Mouse (Mus musculus) midbrain, embryonic 16.5 days (tissue): Measurements from ENCODE around the gene Nlgn2. TPM values are rescaled to one million over a fixed set of nuclear protein-coding genes. Genes with fewer than 3 reads are reported as not detected.

Experiments
- ATAC-seq: fragments of 200-750 bp; cut with Nextera tagmentation; 2 replicates; pipeline ENCODE4 v1.8.0; 2017; ENCODE audit warnings: moderate TSS enrichment
- H3K27ac ChIP-seq: fragments of 300-500 bp; sonication (generic); 2 replicates; pipeline ENCODE4 v1.5.1; 2014; ENCODE audit warnings: mild to moderate bottlenecking, low read length, mixed read lengths
- H3K27me3 ChIP-seq: fragments of 300-500 bp; sonication (generic); 2 replicates; pipeline ENCODE4 v1.6.1; 2014; ENCODE audit warnings: low read depth, low read length, mixed read lengths; ENCODE audit not compliant: control insufficient read depth, insufficient read depth
- H3K36me3 ChIP-seq: fragments of 300-500 bp; sonication (generic); 2 replicates; pipeline ENCODE4 v1.6.1; 2014; ENCODE audit warnings: mild to moderate bottlenecking, low read length, moderate library complexity, mixed read lengths; ENCODE audit not compliant: control insufficient read depth, insufficient read depth
- H3K4me1 ChIP-seq: fragments of 300-500 bp; sonication (generic); 2 replicates; pipeline ENCODE4 v1.6.1; 2014; ENCODE audit warnings: mild to moderate bottlenecking, low read length, mixed read lengths; ENCODE audit not compliant: control insufficient read depth, insufficient read depth
- H3K4me2 ChIP-seq: fragments of 300-500 bp; sonication (generic); 2 replicates; pipeline ENCODE4 v1.6.1; 2014; ENCODE audit warnings: mild to moderate bottlenecking, low read length, mixed read lengths
- H3K4me3 ChIP-seq: fragments of 300-500 bp; sonication (generic); 2 replicates; pipeline ENCODE4 v1.5.1; 2014; ENCODE audit warnings: low read depth, mild to moderate bottlenecking, low read length, moderate library complexity, mixed read lengths
- H3K9ac ChIP-seq: fragments of 300-500 bp; sonication (generic); 2 replicates; pipeline ENCODE4 v1.6.1; 2014; ENCODE audit warnings: low read depth, low read length, mixed read lengths
- H3K9me3 ChIP-seq: fragments of 300-500 bp; sonication (generic); replicated peaks from 2 replicates; pipeline ENCODE4 v1.6.1; 2014; ENCODE audit warnings: mild to moderate bottlenecking, low read length, mixed read lengths; ENCODE audit not compliant: control insufficient read depth, poor library complexity, severe bottlenecking
- WGBS: fragments of 180-500 bp; shearing (Covaris S2); extraction: QIAGEN DNeasy Blood & Tissue Kit; methylation state at CpG from one replicate; pipeline ENCODE4 v1.1.7; 2014; 5-methylcytosine and 5-hydroxymethylcytosine counted together
- polyA plus RNA-seq: library from polyadenylated mRNA; unstranded; fragments of >200 nt; fragmentation: Nextera tagmentation; extraction: Ambion mirVana; gene quantifications from 2 replicates; pipeline ENCODE4 v1.2.1, GENCODE M21; 2015

The Nlgn2 gene
- polyA plus RNA-seq, 1 experiment from 2014 or later, result 21.5 TPM

GRCm38 (mm10) chr11:69822080-69822479, 15.5 kb downstream of the Nlgn2 start, which contains the start of gene Spem1:
Gene Spem1 (minus strand): TSS chr11:69822180.
- no peak for ATAC-seq
- no peaks in the 10 kb centered on the region; the same call in 1 of the 2 replicates for H3K9me3 ChIP-seq
- 86% methylated on average over 3 of the region's 3 CpGs for WGBS

GRCm38 (mm10) chr11:69818871-69819270, 18.7 kb downstream of the Nlgn2 start:
- 96% methylated on average over 8 of the region's 8 CpGs for WGBS
- Histone ChIP-seq H3K4me1 (no peaks in the 10 kb centered on the region), H3K27ac (no peak overlapping the region), H3K4me2 (no peak overlapping the region), H3K36me3 (peaks cover under 1% of the 10 kb centered on the region), H3K9me3 (no peaks in the 10 kb centered on the region; the same call in 1 of the 2 replicates), H3K27me3 (no peaks in the 10 kb centered on the region), H3K9ac (no peak overlapping the region), H3K4me3 (no peak overlapping the region)
- no peak for ATAC-seq

More at GRCm38 (mm10) chr11:69822080-69822479, 15.5 kb downstream of the Nlgn2 start, which contains the start of gene Spem1:
- Histone ChIP-seq H3K4me3 (no peak within 1 kb of the TSS), H3K4me2 (no peak within 1 kb of the TSS), H3K4me1 (no peaks in the 10 kb centered on the region), H3K36me3 (peaks cover 25% of the 10 kb centered on the region), H3K27ac (no peak within 1 kb of the TSS), H3K27me3 (no peaks in the 10 kb centered on the region), H3K9ac (no peak within 1 kb of the TSS)

- ATAC-seq, result no peak
- no peak within 1 kb of the TSS for H3K27ac ChIP-seq
- WGBS, result 70% methylated on average over 2 of the region's 2 CpGs
- H3K27me3 ChIP-seq, result no peaks in the 10 kb centered on the region
- H3K9me3 ChIP-seq, result no peaks in the 10 kb centered on the region; the same call in 1 of the 2 replicates
- no peak within 1 kb of the TSS for H3K4me2 ChIP-seq
- H3K36me3 ChIP-seq, result no peaks in the 10 kb centered on the region
- no peak within 1 kb of the TSS for H3K4me3 ChIP-seq
- H3K4me1 ChIP-seq, result no peaks in the 10 kb centered on the region
- no peak within 1 kb of the TSS for H3K9ac ChIP-seq
Observed at GRCm38 (mm10) chr11:69818365-69818764, 19.2 kb downstream of the Nlgn2 start, which contains the start of gene Spem2. Gene Spem2 (minus strand): TSS chr11:69818465.

GRCm38 (mm10) chr11:69816520-69816919, 21.1 kb downstream of the Nlgn2 start:
- no peak overlapping the region for H3K9ac ChIP-seq
- no peak overlapping the region for H3K4me2 ChIP-seq
- no peaks in the 10 kb centered on the region for H3K27me3 ChIP-seq
- H3K36me3 ChIP-seq, result no peaks in the 10 kb centered on the region
- no peak for ATAC-seq
- H3K4me3 ChIP-seq, result no peak overlapping the region
- no peaks in the 10 kb centered on the region for H3K4me1 ChIP-seq
- H3K9me3 ChIP-seq, result no peaks in the 10 kb centered on the region; the same call in 1 of the 2 replicates
- 93% methylated on average over 12 of the region's 12 CpGs for WGBS
- H3K27ac ChIP-seq, result no peak overlapping the region

- ATAC-seq, result no peak
- Histone ChIP-seq H3K27ac (no peak within 1 kb of the TSS), H3K36me3 (no peaks in the 10 kb centered on the region), H3K4me1 (no peaks in the 10 kb centered on the region), H3K27me3 (no peaks in the 10 kb centered on the region), H3K4me2 (no peak within 1 kb of the TSS), H3K4me3 (no peak within 1 kb of the TSS), H3K9ac (no peak within 1 kb of the TSS), H3K9me3 (no peaks in the 10 kb centered on the region; the same call in 1 of the 2 replicates)
- WGBS, result 60% methylated on average over 10 of the region's 10 CpGs
Observed at GRCm38 (mm10) chr11:69815155-69815554, 22.4 kb downstream of the Nlgn2 start, which contains the start of gene Gm39566. Gene Gm39566 (minus strand): TSS chr11:69815298.

GRCm38 (mm10) chr11:69810280-69810679, 27.3 kb downstream of the Nlgn2 start:
- Histone ChIP-seq H3K4me3 (no peak overlapping the region), H3K27ac (no peak overlapping the region), H3K27me3 (peaks cover 9% of the 10 kb centered on the region), H3K9me3 (no peaks in the 10 kb centered on the region), H3K36me3 (no peaks in the 10 kb centered on the region), H3K4me1 (no peaks in the 10 kb centered on the region), H3K4me2 (no peak overlapping the region), H3K9ac (no peak overlapping the region)
- no peak for ATAC-seq

- Histone ChIP-seq H3K27ac (no peak overlapping the region), H3K4me2 (no peak overlapping the region), H3K4me1 (peaks cover 24% of the 10 kb centered on the region), H3K36me3 (no peaks in the 10 kb centered on the region), H3K9ac (no peak overlapping the region), H3K27me3 (peaks cover 16% of the 10 kb centered on the region), H3K9me3 (no peaks in the 10 kb centered on the region), H3K4me3 (no peak overlapping the region)
- ATAC-seq, result no peak
- WGBS, result 89% methylated on average over 2 of the region's 2 CpGs
Observed at GRCm38 (mm10) chr11:69807641-69808040, 29.9 kb downstream of the Nlgn2 start.

GRCm38 (mm10) chr11:69806378-69806777, 31.2 kb downstream of the Nlgn2 start:
- no peak overlapping the region for H3K4me2 ChIP-seq
- no peak overlapping the region for H3K4me3 ChIP-seq
- H3K27me3 ChIP-seq, result peaks cover 16% of the 10 kb centered on the region
- H3K4me1 ChIP-seq, result peaks cover 36% of the 10 kb centered on the region
- ATAC-seq, result no peak
- H3K9me3 ChIP-seq, result no peaks in the 10 kb centered on the region
- H3K27ac ChIP-seq, result no peak overlapping the region
- WGBS, result 86% methylated on average over 4 of the region's 4 CpGs
- no peak overlapping the region for H3K9ac ChIP-seq
- no peaks in the 10 kb centered on the region for H3K36me3 ChIP-seq

GRCm38 (mm10) chr11:69804972-69805909, 32.3 kb downstream of the Nlgn2 start, which contains the start of gene Tmem102:
Gene Tmem102 (minus strand): TSS chr11:69805624.
- Histone ChIP-seq H3K9me3 (no peaks in the 10 kb centered on the region), H3K27me3 (peaks cover 16% of the 10 kb centered on the region), H3K36me3 (no peaks in the 10 kb centered on the region), H3K4me2 (peak within 1 kb of the TSS; percentile 90), H3K27ac (no peak within 1 kb of the TSS), H3K9ac (peak within 1 kb of the TSS; percentile 35; the same call in 1 of the 2 replicates), H3K4me3 (0 out of 2 replicates have a peak within 1 kb of the TSS, but pooled peaks have one; percentile 1), H3K4me1 (peaks cover 38% of the 10 kb centered on the region)
- 8% methylated on average over 29 of the region's 29 CpGs for WGBS
- no peak for ATAC-seq
